Mouse (Mus musculus): ENCODE data around the gene Slc2a10.

The Slc2a10 gene

GRCm38 (mm10) chr2:165559506-165560235 is 56.1 kb downstream of the Slc2a10 start:
- no peak for DNase-seq (ENCODE audit: low read depth, low spot score)

GRCm38 (mm10) chr2:165561861-165562260 is 58.3 kb downstream of the Slc2a10 start:
- DNase-seq (ENCODE audit: low read depth, low spot score): no peak

GRCm38 (mm10) chr2:165563298-165564058 is 59.9 kb downstream of the Slc2a10 start:
- no peak for DNase-seq (ENCODE audit: low read depth, low spot score)

GRCm38 (mm10) chr2:165564101-165564500 is 60.5 kb downstream of the Slc2a10 start:
- DNase-seq (ENCODE audit: low read depth, low spot score): no peak

DNA sequence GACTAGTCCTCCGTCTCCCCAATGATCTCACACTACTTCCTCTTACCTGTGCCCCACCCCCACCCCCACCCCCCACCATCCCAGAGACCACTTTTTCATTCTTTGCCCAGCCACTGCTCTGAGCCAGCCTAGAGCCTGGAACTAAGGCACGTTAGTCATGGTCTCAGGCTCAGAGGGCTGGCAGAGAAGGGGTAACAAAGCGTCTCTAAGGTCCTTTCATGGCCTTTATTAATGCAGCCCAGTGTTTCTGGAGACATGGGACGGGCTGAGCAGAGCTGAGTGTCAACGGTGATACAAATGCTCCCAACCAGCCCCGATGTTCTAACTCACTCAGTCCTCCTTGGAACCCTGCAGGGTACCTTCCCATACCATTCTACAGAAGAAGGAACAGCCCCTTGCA is 61.0 kb downstream of the Slc2a10 start:
- no peak for DNase-seq (ENCODE audit: low read depth, low spot score)

DNA sequence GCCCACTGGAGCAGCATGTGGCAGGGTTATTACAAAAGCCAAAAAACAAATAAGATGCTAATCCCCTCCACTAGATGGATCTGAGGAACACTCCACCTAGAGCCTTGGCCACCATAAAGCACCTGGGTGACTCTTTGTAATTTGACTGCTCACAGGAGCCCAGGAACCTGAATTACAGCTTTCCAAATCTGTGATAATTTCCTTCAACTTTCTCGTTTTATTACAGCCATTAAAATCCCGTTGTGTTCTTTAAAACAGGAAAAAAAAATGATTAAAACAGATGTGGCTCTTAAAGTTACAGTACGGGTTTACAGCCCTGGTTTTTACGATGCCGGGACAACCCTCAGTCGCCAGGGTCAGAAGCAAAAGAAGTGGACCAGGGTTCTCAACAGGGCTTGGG is 63.3 kb downstream of the Slc2a10 start:
- no peak for DNase-seq (ENCODE audit: low read depth, low spot score)

GRCm38 (mm10) chr2:165567820-165568219 is 64.2 kb downstream of the Slc2a10 start:
- DNase-seq (ENCODE audit: low read depth, low spot score): no peak

DNA sequence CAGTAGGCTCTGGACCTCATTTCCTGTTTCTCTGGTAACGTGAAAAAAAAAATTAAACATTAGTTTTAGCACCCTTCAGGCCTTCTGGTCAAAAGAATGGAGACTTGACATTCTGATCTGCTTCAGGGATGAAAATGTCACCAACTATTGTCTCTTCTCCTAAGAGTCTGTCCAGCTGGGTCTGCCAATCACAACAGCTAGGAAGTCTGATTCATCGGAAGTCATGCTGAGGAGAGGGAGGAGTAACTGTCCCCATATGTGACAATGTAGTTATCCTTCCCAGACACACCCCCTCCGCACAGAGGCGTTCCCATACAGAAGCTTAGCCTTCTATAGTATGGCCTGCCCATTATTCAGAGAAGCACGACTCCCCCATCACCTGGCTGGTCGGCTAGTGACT is 65.3 kb downstream of the Slc2a10 start:
- no peak for DNase-seq (ENCODE audit: low read depth, low spot score)
